Mouse (Mus musculus) fat pad, adult 2 months (tissue): ENCODE results near the gene Pdxp.
A peak's percentile ranks its signal among the peaks of the same experiment; 100 is the strongest.

Experiments used
- DNase-seq: peaks from one replicate; pipeline ENCODE4 v3.0.0-alpha.2; 2011; ENCODE audit warnings: low read depth, low spot score; ENCODE audit errors: extremely low read depth

Pdxp gene

GRCm38 (mm10) chr15:78899409-78899739 is 14.3 kb upstream of the Pdxp start, which contains the start of gene Gm49510:
Gene Gm49510, plus strand, starts transcription at chr15:78899667.
- no peak for DNase-seq

GRCm38 (mm10) chr15:78899740-78900584 is 13.8 kb upstream of the Pdxp start, which contains the start of gene Sh3bp1:
Gene Sh3bp1, plus strand, starts transcription at chr15:78899768.
- no peak for DNase-seq

- DNase-seq, result no peak
Measured at GRCm38 (mm10) chr15:78900585-78901421, 12.9 kb upstream of the Pdxp start.

- no peak for DNase-seq
Measured at GRCm38 (mm10) chr15:78901422-78901789, 12.3 kb upstream of the Pdxp start.

- DNase-seq, result no peak
Measured at GRCm38 (mm10) chr15:78903243-78903642, 10.5 kb upstream of the Pdxp start.

GRCm38 (mm10) chr15:78908399-78908798 is 5.3 kb upstream of the Pdxp start:
- peak; percentile 70 for DNase-seq

- DNase-seq, result no peak
Measured at GRCm38 (mm10) chr15:78908982-78909381, 4.7 kb upstream of the Pdxp start.

- no peak for DNase-seq
Measured at GRCm38 (mm10) chr15:78912040-78912439, 1.7 kb upstream of the Pdxp start.

GRCm38 (mm10) chr15:78914091-78914822 is 538 bp downstream of the Pdxp start:
- DNase-seq, result no peak

- DNase-seq, result no peak
Measured at GRCm38 (mm10) chr15:78914823-78915659, 1.3 kb downstream of the Pdxp start.

- no peak for DNase-seq
Measured at GRCm38 (mm10) chr15:78915660-78916017, 1.9 kb downstream of the Pdxp start.

GRCm38 (mm10) chr15:78916052-78916826 is 2.5 kb downstream of the Pdxp start:
- no peak for DNase-seq

GRCm38 (mm10) chr15:78918126-78918525 is 4.4 kb downstream of the Pdxp start:
- DNase-seq, result no peak

GRCm38 (mm10) chr15:78919914-78920313 is 6.2 kb downstream of the Pdxp start:
- DNase-seq, result no peak

GRCm38 (mm10) chr15:78922700-78923099 is 9.0 kb downstream of the Pdxp start:
- DNase-seq, result no peak

GRCm38 (mm10) chr15:78923585-78923984 is 9.9 kb downstream of the Pdxp start:
- DNase-seq, result no peak

- no peak for DNase-seq
Measured at GRCm38 (mm10) chr15:78925129-78925528, 11.4 kb downstream of the Pdxp start.

GRCm38 (mm10) chr15:78926021-78926919 is 12.6 kb downstream of the Pdxp start, which contains the start of gene Lgals1:
Gene Lgals1, plus strand, starts transcription at chr15:78926725.
- DNase-seq, result no peak
